Mouse (Mus musculus) kidney, adult 9 months (tissue): ENCODE measurements around the gene Jpt1.
"Not testable (repeated sequence)": the region's sequence is repeated elsewhere in the genome, so short reads cannot be mapped to it uniquely, and the experiment has no call there.

Experiments
- DNase-seq: peaks from one replicate; pipeline ENCODE4 v3.0.0; 2022

Jpt1 gene

GRCm38 (mm10) chr11:115473626-115474275 lies 40.4 kb downstream of the Jpt1 start:
- peak; percentile 98 for DNase-seq

- no peak for DNase-seq
These were observed 42.0 kb downstream of the Jpt1 start for GRCm38 (mm10) chr11:115472183-115472582.

GRCm38 (mm10) chr11:115467217-115467618 lies 47.0 kb downstream of the Jpt1 start:
- no peak for DNase-seq

GRCm38 (mm10) chr11:115464851-115465250 lies 49.3 kb downstream of the Jpt1 start:
- DNase-seq: no peak

- DNase-seq: peak; percentile 57
These were observed 50.8 kb downstream of the Jpt1 start for GRCm38 (mm10) chr11:115463397-115463796.

- peak; percentile 53 for DNase-seq
These were observed 51.8 kb downstream of the Jpt1 start, which contains the start of gene Slc16a5 for GRCm38 (mm10) chr11:115462243-115462891. Slc16a5 (plus strand) TSS chr11:115462474.

GRCm38 (mm10) chr11:115461846-115462242 lies 52.3 kb downstream of the Jpt1 start:
- no peak for DNase-seq

GRCm38 (mm10) chr11:115460976-115461375 lies 53.2 kb downstream of the Jpt1 start:
- DNase-seq: no peak

GRCm38 (mm10) chr11:115457405-115457804 lies 56.8 kb downstream of the Jpt1 start:
- DNase-seq: peak; percentile 73

GRCm38 (mm10) chr11:115456182-115456581 lies 58.0 kb downstream of the Jpt1 start:
- peak; percentile 35 for DNase-seq

- no peak for DNase-seq
These were observed 58.6 kb downstream of the Jpt1 start for GRCm38 (mm10) chr11:115455619-115456018.

- not testable (repeated sequence) for DNase-seq
These were observed 59.4 kb downstream of the Jpt1 start for GRCm38 (mm10) chr11:115454822-115455221.

GRCm38 (mm10) chr11:115453306-115453705 lies 60.9 kb downstream of the Jpt1 start:
- DNase-seq: peak; percentile 47

GRCm38 (mm10) chr11:115452281-115452860 lies 61.8 kb downstream of the Jpt1 start:
- DNase-seq: no peak

- peak; percentile 56 for DNase-seq
These were observed 62.4 kb downstream of the Jpt1 start for GRCm38 (mm10) chr11:115451781-115452241.

GRCm38 (mm10) chr11:115450176-115450575 lies 64.0 kb downstream of the Jpt1 start:
- peak; percentile 84 for DNase-seq

GRCm38 (mm10) chr11:115448998-115449397 lies 65.2 kb downstream of the Jpt1 start:
- peak; percentile 94 for DNase-seq

- peak; percentile 91 for DNase-seq
These were observed 66.1 kb downstream of the Jpt1 start for GRCm38 (mm10) chr11:115448075-115448474.
